Mouse (Mus musculus): ENCODE measurements at regions not wholly inside any gene's neighbourhood (a gene's known extent, or its start where the extent isn't known, plus 50 kb on each side); places are given as distances from the start of the nearest gene placed in this dataset.
A peak's percentile ranks its signal among the peaks of the same experiment; 100 is the strongest.

DNA sequence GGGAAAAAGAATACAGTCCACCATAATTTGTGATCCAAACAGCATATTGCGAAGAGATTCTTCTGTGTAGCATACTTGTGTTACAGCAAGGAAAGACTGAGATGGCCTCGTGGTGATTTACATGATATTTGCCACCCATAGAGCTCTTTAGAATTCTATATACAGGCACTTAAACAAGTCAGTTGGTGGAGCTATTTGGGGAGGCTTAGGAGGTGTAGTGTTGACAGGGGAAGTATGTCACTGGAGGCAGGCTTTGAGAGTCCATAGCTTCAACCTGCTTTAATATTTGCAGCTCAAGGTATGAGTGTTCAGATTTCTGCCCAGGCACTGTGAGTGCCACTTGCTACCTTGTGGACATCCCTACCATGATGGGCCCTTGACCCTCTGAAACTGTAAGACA, 187.3 kb downstream of the Ostf1 start:
- Histone ChIP-seq H3K36me3 (ENCODE audit: insufficient read depth, low read length) (no peaks in the 10 kb centered on the region), H3K4me1 (ENCODE audit: insufficient read depth, low read length) (no peaks in the 10 kb centered on the region), H3K9me3 (ENCODE audit: low read length) (no peaks in the 10 kb centered on the region), H3K4me2 (replicated peaks; ENCODE audit: low read depth, low read length) (no peak overlapping the region), H3K27me3 (ENCODE audit: insufficient read depth, low read length) (no peaks in the 10 kb centered on the region), H3K27ac (ENCODE audit: low read length) (no peak overlapping the region), H3K9ac (replicated peaks; ENCODE audit: low read length) (no peak overlapping the region), H3K4me3 (ENCODE audit: low read length) (no peak overlapping the region)
- 81% methylated on average over 2 of the region's 2 CpGs for WGBS
- ATAC-seq (ENCODE audit: low FRiP score, low TSS enrichment) = no peak

DNA sequence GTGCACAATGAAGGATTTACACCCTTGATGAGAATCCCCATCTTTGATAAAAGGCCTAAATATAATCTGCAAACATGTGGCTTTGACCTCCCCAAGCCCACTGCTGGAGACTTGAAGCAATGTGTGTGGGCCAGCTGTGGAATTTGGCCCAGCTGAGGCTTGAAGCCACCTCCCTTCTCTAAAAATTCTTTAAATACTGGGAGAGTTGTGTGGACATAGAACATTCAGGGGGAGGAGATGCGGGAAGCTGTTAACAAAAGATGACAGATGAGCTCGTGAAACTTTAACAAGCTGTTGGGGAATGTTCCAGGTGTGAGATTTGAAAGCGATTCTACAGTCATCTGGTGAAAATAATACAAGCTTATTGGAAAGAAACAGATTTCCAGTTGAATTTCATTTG, 195.3 kb downstream of the Ostf1 start:
- H3K9me3 ChIP-seq (ENCODE audit: low read length) = no peaks in the 10 kb centered on the region
- H3K36me3 ChIP-seq (ENCODE audit: insufficient read depth, low read length) = no peaks in the 10 kb centered on the region
- WGBS = 52% methylated on average over 3 of the region's 3 CpGs
- no peak overlapping the region for H3K9ac ChIP-seq (replicated peaks; ENCODE audit: low read length)
- H3K4me1 ChIP-seq (ENCODE audit: insufficient read depth, low read length) = no peaks in the 10 kb centered on the region
- H3K27me3 ChIP-seq (ENCODE audit: insufficient read depth, low read length) = no peaks in the 10 kb centered on the region
- H3K27ac ChIP-seq (ENCODE audit: low read length) = no peak overlapping the region
- no peak overlapping the region for H3K4me2 ChIP-seq (replicated peaks; ENCODE audit: low read depth, low read length)
- no peak overlapping the region for H3K4me3 ChIP-seq (ENCODE audit: low read length)
- peak; percentile 49; the same call in 1 of the 2 replicates for ATAC-seq (ENCODE audit: low FRiP score, low TSS enrichment)

DNA sequence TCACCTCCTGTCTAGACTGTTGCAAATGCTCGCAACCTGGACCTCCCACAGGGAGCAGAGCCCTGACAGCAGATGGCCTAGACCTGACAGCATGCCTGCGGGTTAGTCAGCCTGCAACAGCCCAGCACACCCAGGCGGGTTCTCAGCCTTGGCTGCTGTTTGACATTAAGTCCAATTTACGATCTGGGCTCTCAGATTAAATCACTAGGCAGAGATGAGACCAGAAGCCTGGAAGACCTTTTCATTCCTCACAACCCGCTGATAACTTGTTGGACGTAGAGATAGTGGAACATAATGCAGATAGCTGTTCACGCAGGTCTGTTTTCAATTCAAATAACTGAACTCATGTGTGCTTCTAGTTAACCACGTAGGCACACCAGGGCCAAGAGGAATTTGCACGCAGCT, 211.2 kb downstream of the Ostf1 start:
- Histone ChIP-seq H3K4me1 (ENCODE audit: insufficient read depth, low read length) (no peaks in the 10 kb centered on the region), H3K4me2 (replicated peaks; ENCODE audit: low read depth, low read length) (no peak overlapping the region), H3K27ac (ENCODE audit: low read length) (no peak overlapping the region), H3K9me3 (ENCODE audit: low read length) (no peaks in the 10 kb centered on the region), H3K9ac (replicated peaks; ENCODE audit: low read length) (no peak overlapping the region), H3K36me3 (ENCODE audit: insufficient read depth, low read length) (no peaks in the 10 kb centered on the region), H3K27me3 (ENCODE audit: insufficient read depth, low read length) (no peaks in the 10 kb centered on the region), H3K4me3 (ENCODE audit: low read length) (no peak overlapping the region)
- peak; percentile 78; the same call in 1 of the 2 replicates for ATAC-seq (ENCODE audit: low FRiP score, low TSS enrichment)
- WGBS = 35% methylated on average over 9 of the region's 9 CpGs

DNA sequence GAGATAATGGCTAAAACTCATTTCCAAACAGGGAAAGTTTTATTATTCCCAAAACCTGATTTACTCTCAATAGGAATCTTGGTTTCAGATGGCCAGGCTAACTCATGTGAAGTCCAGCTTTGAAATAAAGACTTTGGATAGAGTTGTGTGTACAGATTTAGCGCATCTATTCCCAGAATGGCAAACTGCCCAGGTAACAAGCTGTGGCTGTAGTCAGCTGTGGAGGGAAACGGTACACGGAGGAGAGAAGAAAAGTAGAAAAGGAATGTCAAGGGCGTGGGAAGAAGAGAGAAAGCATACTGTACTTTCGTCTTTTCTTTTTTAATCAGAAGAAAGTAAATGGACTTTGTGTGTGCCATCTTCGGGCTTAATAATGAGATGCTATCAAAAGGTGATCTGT, 213.1 kb downstream of the Ostf1 start:
- Histone ChIP-seq H3K9ac (replicated peaks; ENCODE audit: low read length) (no peak overlapping the region), H3K36me3 (ENCODE audit: insufficient read depth, low read length) (no peaks in the 10 kb centered on the region), H3K4me3 (ENCODE audit: low read length) (no peak overlapping the region), H3K4me2 (replicated peaks; ENCODE audit: low read depth, low read length) (no peak overlapping the region), H3K4me1 (ENCODE audit: insufficient read depth, low read length) (no peaks in the 10 kb centered on the region), H3K9me3 (ENCODE audit: low read length) (no peaks in the 10 kb centered on the region), H3K27ac (ENCODE audit: low read length) (no peak overlapping the region), H3K27me3 (ENCODE audit: insufficient read depth, low read length) (no peaks in the 10 kb centered on the region)
- WGBS = 83% methylated on average over 6 of the region's 6 CpGs
- ATAC-seq (ENCODE audit: low FRiP score, low TSS enrichment) = no peak

DNA sequence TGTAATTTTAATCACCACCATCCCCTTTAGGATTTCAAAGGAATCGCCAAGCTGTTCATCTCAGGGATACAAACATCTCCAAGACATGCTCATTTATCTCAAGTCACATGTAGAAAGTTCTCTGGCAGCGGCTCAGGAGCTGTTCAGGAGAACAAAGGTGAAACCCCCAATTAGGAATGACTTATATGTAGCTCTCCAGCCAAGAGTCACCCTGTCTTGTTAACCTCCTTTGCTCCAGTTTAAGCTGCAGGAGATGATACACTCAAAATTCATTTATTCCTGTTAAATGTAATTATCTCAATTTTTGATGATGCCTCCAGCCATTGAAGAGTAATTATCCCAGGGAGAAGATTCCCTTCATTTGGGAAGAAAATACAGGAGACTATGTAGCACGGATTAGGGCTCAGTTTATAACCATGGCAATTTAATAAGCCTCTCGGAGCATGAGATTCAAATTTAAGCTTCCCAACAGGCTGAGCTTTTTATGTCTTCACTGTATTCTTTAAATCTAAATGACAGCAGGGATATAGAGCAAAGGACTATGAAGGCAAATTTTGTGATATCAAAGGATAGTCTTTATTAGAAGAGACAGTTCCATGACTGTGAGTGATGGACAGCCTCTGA, 254.0 kb downstream of the Ostf1 start:
- H3K36me3 ChIP-seq (ENCODE audit: insufficient read depth, low read length) = no peaks in the 10 kb centered on the region
- H3K27ac ChIP-seq (ENCODE audit: low read length) = no peak overlapping the region
- no peak overlapping the region for H3K4me3 ChIP-seq (ENCODE audit: low read length)
- H3K4me2 ChIP-seq (replicated peaks; ENCODE audit: low read depth, low read length) = no peak overlapping the region
- no peaks in the 10 kb centered on the region for H3K27me3 ChIP-seq (ENCODE audit: insufficient read depth, low read length)
- WGBS = 75% methylated on average over 4 of the region's 4 CpGs
- H3K4me1 ChIP-seq (ENCODE audit: insufficient read depth, low read length) = no peaks in the 10 kb centered on the region
- H3K9ac ChIP-seq (replicated peaks; ENCODE audit: low read length) = no peak overlapping the region
- no peak for ATAC-seq (ENCODE audit: low FRiP score, low TSS enrichment)
- no peaks in the 10 kb centered on the region for H3K9me3 ChIP-seq (ENCODE audit: low read length)

DNA sequence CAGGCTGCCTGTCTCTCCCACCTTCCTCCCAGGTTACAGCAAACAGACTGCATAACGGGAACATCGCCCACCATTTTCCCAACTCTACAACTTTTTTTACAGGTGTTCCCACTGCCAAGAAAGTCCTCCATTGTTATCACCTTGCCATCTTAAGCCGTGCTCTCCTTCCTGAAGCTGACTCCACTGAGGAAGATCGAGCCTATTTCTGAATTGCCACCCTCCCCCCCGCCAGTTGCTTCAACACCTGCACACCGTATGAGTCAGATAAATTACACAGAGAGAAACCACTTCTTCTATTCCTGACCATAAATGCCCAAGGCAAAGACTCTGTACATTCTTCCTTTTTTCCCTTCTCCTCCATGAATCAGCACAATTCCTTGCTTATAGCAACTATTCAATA, 263.0 kb downstream of the Ostf1 start:
- H3K9ac ChIP-seq (replicated peaks; ENCODE audit: low read length) = no peak overlapping the region
- H3K4me1 ChIP-seq (ENCODE audit: insufficient read depth, low read length) = no peaks in the 10 kb centered on the region
- no peak overlapping the region for H3K27ac ChIP-seq (ENCODE audit: low read length)
- no peak overlapping the region for H3K4me2 ChIP-seq (replicated peaks; ENCODE audit: low read depth, low read length)
- H3K27me3 ChIP-seq (ENCODE audit: insufficient read depth, low read length) = no peaks in the 10 kb centered on the region
- H3K36me3 ChIP-seq (ENCODE audit: insufficient read depth, low read length) = no peaks in the 10 kb centered on the region
- ATAC-seq (ENCODE audit: low FRiP score, low TSS enrichment) = no peak
- 85% methylated on average over 6 of the region's 6 CpGs for WGBS
- H3K4me3 ChIP-seq (ENCODE audit: low read length) = no peak overlapping the region
- no peaks in the 10 kb centered on the region for H3K9me3 ChIP-seq (ENCODE audit: low read length)

DNA sequence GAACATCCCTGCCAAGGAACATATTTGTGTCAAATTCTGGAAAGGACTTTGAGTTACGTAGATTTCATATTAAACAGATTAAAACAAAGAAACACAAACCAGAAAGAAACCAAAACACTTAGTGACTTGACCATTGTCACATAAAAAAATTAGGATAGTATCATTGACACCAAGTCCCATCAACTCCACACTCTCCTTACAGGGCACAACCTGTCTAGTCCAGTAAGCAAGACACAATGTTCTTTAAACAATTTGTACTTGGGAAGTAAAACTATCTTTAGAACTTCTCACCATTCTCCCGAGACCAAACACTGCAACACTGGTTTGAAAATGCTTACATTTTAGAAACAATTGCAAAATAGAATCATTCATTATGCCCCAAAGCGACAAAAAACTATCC, 277.7 kb downstream of the Ostf1 start:
- no peak for ATAC-seq (ENCODE audit: low FRiP score, low TSS enrichment)
- Histone ChIP-seq H3K9ac (replicated peaks; ENCODE audit: low read length) (no peak overlapping the region), H3K27me3 (ENCODE audit: insufficient read depth, low read length) (no peaks in the 10 kb centered on the region), H3K4me1 (ENCODE audit: insufficient read depth, low read length) (no peaks in the 10 kb centered on the region), H3K4me3 (ENCODE audit: low read length) (no peak overlapping the region), H3K36me3 (ENCODE audit: insufficient read depth, low read length) (no peaks in the 10 kb centered on the region), H3K9me3 (ENCODE audit: low read length) (no peaks in the 10 kb centered on the region), H3K27ac (ENCODE audit: low read length) (no peak overlapping the region), H3K4me2 (replicated peaks; ENCODE audit: low read depth, low read length) (no peak overlapping the region)
- WGBS = 84% methylated on average over 3 of the region's 3 CpGs

DNA sequence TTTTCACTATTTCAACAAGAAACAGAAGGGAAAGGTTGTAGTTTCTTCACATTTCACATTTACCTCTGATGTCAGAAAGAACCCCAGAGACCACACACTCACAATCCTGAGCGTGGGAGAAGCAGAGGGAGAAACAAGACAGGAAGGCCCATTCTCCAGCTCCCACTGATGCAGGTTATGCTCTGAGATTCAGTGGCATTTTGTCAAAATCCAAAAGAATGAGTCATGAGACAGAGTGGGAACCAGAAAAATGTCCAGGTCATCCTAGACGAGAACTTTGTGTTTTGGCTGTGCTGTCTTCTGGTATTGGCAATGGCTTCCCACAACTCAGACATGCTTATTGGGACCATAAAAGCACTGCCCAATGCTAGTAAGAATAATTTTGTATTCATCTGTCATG, 285.9 kb downstream of the Ostf1 start:
- 82% methylated on average over 2 of the region's 2 CpGs for WGBS
- ATAC-seq (ENCODE audit: low FRiP score, low TSS enrichment) = no peak
- H3K9ac ChIP-seq (replicated peaks; ENCODE audit: low read length) = no peak overlapping the region
- no peak overlapping the region for H3K27ac ChIP-seq (ENCODE audit: low read length)
- H3K27me3 ChIP-seq (ENCODE audit: insufficient read depth, low read length) = no peaks in the 10 kb centered on the region
- peaks cover 2% of the 10 kb centered on the region; the same call in 1 of the 2 replicates for H3K9me3 ChIP-seq (ENCODE audit: low read length)
- no peak overlapping the region for H3K4me2 ChIP-seq (replicated peaks; ENCODE audit: low read depth, low read length)
- no peaks in the 10 kb centered on the region for H3K4me1 ChIP-seq (ENCODE audit: insufficient read depth, low read length)
- H3K36me3 ChIP-seq (ENCODE audit: insufficient read depth, low read length) = no peaks in the 10 kb centered on the region
- no peak overlapping the region for H3K4me3 ChIP-seq (ENCODE audit: low read length)

DNA sequence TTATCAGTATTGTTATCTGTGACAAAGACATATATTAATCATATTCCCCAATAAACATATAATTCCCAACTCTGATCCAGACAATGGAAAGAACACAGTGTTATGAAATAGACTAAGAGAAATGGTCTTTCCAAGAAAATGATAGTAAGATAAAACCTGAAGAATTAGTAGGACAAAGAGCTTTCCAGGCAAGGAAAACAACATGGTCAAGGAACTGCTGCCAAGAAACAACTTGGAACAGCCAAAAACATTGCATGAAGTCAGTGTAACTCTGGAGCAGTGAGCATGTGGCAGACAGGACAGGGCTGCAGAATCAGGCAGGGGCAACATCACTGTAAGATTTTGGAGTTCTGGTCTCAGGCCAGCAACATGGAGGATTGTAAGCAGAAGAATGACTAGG, 288.0 kb downstream of the Ostf1 start:
- H3K27me3 ChIP-seq (ENCODE audit: insufficient read depth, low read length) = no peaks in the 10 kb centered on the region
- ATAC-seq (ENCODE audit: low FRiP score, low TSS enrichment) = no peak

DNA sequence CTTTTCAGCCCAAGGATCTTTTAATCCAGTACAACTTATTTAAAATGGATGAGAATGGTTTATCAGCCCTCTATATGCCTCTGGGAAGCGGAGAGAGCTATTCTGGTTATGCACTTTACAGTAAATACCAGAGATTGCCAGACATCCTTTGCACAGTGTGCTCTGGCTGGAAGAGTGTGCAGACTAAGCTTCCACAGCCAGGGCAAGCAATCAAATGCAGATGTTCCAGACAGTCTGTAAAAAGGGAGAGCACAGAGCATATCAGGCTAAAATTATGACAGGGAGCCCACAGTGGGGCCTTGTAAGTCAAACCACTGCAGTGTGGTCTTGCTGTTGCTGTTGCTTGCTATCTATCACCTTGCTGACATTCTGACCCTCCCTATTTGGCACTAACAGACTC, 288.6 kb downstream of the Ostf1 start:
- no peak overlapping the region for H3K4me3 ChIP-seq (ENCODE audit: low read length)
- H3K4me2 ChIP-seq (replicated peaks; ENCODE audit: low read depth, low read length) = no peak overlapping the region
- H3K36me3 ChIP-seq (ENCODE audit: insufficient read depth, low read length) = no peaks in the 10 kb centered on the region
- ATAC-seq (ENCODE audit: low FRiP score, low TSS enrichment) = no peak
- WGBS = 85% methylated on average over 1 of the region's 1 CpGs
- H3K4me1 ChIP-seq (ENCODE audit: insufficient read depth, low read length) = no peaks in the 10 kb centered on the region
- H3K9ac ChIP-seq (replicated peaks; ENCODE audit: low read length) = no peak overlapping the region
- peaks cover 2% of the 10 kb centered on the region; the same call in 1 of the 2 replicates for H3K9me3 ChIP-seq (ENCODE audit: low read length)
- H3K27me3 ChIP-seq (ENCODE audit: insufficient read depth, low read length) = no peaks in the 10 kb centered on the region
- no peak overlapping the region for H3K27ac ChIP-seq (ENCODE audit: low read length)

More for the DNA sequence above, 288.0 kb downstream of the Ostf1 start:
- H3K36me3 ChIP-seq (ENCODE audit: insufficient read depth, low read length) = no peaks in the 10 kb centered on the region
- no peak overlapping the region for H3K4me3 ChIP-seq (ENCODE audit: low read length)
- no peak overlapping the region for H3K27ac ChIP-seq (ENCODE audit: low read length)
- peaks cover 2% of the 10 kb centered on the region; the same call in 1 of the 2 replicates for H3K9me3 ChIP-seq (ENCODE audit: low read length)
- H3K9ac ChIP-seq (replicated peaks; ENCODE audit: low read length) = no peak overlapping the region
- H3K4me2 ChIP-seq (replicated peaks; ENCODE audit: low read depth, low read length) = no peak overlapping the region
- no peaks in the 10 kb centered on the region for H3K4me1 ChIP-seq (ENCODE audit: insufficient read depth, low read length)
